Mouse (Mus musculus) heart, postnatal 14 days (tissue): ENCODE measurements around the gene St8sia1. TPM values are rescaled to one million over a fixed set of nuclear protein-coding genes. Genes with fewer than 3 reads are reported as not detected.

Experiments
- DNase-seq, 2 experiments: peaks; one replicate each; pipeline ENCODE4 v3.0.0; 2021 to 2022
- intact Hi-C: fragments of 180-260 bp; cut with DNase I; formaldehyde crosslinking; loops from one replicate; pipeline ENCODE4 v1.15.1; 2025
- total RNA-seq, 2 experiments: library from RNA; stranded (reverse); gene quantifications; 2 replicates each; pipeline ENCODE4 v1.2.3; 2021

St8sia1 gene
- total RNA-seq, 2 experiments from 2014 or later, result 0.38 to 1.7 TPM

DNA sequence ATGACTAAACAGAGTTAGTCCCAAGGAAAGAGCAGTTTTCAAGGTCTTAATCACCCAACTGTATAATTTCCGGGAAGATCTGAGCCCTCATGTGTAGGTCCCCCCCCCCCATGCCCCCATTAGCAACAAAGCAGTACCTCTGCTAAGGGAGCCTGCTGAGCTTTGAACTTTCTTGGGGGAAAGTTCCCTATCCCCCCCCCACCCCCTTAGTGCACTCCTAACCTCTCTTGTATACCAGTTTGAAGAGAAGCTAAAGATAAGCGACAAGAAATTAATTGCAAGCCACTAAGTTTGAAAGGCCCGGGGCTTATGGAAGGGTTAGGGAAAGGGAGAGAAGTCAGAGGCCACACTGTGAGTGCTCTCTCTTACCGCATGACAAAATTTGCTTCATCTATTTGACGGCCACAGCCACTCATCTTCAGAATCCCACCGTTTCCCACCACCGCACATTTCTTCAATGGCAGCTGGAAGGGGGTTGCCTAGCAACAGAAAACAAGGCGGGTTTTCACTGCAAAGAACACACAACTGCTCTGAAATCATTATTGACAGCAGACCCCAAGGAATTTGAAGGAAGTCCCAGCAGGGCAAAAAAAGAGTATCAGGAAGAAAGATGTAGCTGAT, 87.9 kb downstream of the St8sia1 start:
- intact Hi-C loops, result loop anchor here (10.0 kb wide), 1 partner anchor 88 kb away; the partner anchor contains the start of gene St8sia1
- DNase-seq, result no peak

DNA sequence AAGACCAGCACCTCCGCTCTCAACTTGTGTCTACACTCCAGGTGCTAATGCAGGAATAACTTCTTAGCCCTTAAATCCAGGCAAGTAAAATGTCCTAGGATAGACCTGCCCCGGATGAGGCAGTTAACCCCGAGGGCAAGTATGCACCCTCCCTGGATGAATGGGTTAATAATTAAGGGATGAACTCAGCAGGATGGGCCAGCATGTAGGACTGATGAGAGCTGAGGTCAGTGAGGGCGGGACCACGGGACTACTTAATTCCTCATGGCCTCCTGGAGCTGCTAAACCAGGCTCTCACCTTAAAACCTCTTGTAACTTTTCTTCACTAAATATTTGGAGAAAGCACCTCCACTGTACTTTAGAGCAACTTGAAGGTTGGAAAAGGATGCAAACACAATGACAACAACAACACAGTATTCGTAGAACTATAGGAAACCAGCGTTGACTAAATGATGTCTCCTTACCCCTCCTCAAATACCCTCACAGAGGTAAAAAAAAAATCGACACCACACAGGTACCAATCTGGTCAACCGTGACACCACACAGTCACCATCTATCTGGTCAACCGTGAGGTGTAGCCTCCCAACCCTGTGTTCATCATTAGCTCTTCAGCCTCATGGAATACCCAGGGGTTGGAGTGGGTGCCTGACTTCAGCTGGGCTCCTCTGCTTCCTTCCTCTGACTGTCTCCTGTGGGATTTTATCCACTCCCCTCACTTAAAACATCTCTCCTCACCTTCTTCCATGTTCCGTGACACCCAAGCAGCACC, 90.3 kb downstream of the St8sia1 start:
- DNase-seq, result no peak
- intact Hi-C loops, result loop anchor here (10.0 kb wide), 1 partner anchor 91 kb away; the partner anchor contains the start of gene St8sia1

DNA sequence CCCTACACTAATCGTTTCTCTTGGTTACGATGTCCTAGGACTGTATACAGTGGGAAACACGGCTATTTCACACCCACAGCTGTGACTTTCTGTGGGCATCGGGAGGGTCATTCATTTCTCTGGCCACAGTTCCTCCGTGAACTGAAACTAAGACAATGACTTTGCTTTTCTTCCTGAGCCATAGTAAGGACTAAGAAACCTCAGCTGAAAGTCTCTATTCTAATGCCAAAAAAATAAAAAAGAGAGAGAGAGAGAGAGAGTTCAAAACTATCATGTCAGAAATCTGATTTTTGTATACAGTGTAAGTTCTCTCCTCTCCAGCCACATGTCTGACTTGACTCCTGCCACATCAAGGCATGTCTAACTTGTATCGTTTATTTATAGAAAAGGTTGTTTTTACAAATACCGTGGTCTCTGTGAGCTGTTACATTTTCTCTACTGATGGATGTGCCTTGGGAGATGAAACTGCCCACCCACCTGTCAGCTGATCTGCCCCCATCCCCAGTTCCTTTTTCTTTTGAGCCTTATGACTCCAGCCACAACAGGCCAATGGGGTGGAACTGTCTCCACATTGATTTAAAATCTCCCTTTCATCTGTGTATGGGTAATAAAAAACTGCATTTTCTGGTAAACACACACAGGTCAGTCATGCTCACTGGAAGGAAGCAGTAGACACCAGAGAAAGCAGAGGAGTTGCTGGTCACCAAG, 94.4 kb downstream of the St8sia1 start:
- no peak for DNase-seq
- intact Hi-C loops, result loop anchor here (10.0 kb wide), 1 partner anchor 95 kb away; the partner anchor contains the start of gene St8sia1

DNA sequence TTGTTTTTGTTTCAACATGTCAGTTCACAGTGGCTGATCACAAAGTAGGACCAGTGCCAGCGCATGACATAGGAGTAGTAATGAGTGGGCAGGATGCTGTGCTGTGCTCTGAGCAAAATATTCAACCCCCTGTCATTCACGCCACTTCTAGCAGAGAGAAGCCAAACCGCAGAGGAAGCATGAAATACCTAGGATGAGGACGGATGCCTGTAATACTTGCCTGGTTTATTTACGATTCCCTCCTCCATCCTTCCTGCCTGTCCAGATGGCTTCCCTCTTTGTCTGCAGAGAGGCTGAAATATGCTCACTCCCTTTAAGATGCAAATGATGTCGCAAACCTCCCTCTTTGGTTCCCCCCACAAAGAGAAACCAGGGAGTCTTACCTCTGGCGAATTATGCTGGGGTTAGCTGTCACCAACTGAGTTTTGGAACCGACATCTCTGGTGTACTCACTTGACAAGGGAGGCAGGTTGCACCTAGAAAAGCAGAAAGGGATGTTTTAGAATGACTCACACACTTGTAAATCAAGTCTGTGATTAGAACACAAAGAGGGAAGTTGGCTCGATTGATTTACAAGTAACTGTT, 96.7 kb downstream of the St8sia1 start:
- intact Hi-C loops, result no loop called here
- peak in 1 of 2 experiments; percentile 22 for DNase-seq

DNA sequence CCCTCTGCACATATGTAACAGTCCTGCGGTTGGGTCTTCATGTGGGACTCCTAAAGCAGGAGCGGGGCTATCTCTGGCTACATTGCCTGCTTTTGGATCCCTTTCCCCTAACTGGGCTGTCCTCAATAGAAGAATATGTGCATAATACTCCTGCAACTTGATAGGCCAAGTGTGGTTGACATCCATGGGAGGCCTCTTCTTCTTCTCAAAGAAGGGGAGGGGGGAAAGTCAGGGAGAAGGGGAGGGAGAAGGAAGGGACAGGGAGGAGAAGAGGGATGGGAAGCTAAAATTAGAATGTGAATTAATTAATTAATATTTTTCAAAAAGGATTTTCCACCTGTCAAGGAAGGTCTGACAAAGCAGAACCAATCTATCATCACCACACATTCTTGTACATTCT, 97.2 kb downstream of the St8sia1 start:
- intact Hi-C loops, result no loop called here
- no peak for DNase-seq

DNA sequence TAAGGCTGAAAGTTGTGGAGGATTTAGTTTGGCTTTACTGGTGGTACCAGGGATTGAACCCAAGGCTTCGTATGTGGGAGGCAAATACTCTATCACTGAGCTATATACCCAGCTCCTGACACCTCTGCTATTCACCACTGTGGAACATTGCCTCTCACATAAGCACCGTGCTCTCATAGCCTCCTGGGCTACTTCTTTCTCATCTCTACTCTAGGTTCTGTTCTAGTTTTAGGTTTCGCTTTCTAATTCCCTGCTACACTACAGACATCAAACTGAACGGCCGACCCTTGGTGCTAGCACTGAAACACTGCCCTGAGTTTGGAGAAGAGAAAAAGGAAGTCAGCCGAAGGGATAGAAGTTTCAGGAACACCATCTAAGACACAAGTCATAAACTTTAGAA, 99.1 kb downstream of the St8sia1 start:
- no peak for DNase-seq
- intact Hi-C loops, result no loop called here

DNA sequence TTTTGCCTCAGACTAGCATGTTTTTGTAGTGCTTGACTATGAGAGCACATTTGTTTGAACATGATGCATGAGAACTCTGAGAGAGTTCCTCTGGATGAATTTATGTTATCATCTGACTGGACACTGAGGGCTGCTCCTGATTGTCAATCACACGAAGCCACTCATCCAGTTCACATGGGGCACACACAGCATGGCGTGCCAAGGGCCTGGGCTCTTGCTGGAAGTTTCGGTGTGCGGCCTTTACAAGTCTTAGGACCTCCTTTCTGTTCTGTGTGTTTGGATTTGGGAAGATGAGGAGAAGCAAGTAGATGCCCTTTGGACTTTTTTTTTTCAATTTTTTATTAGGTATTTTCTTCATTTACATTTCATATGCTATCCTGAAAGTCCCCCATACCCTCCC, 100.4 kb downstream of the St8sia1 start:
- intact Hi-C loops, result no loop called here
- no peak for DNase-seq

DNA sequence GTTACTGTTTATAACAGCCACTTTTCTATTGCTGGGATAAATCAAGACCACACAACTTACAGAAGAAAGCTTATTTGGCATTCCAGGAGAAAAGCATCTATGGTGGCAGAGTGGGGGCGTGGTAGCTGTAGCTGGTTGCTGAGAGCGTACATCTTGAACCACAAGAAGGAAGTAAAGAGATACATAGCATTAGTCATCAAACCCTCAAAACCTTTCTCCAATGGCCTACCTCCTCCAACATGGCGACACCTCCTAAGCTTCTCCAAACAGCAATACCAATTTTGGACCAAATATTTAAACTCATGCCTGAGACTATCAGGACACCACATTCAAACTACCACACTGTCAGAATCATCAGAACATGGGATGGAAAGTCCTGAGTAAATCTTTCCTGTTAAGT, 102.0 kb downstream of the St8sia1 start:
- intact Hi-C loops, result no loop called here
- DNase-seq, result no peak

DNA sequence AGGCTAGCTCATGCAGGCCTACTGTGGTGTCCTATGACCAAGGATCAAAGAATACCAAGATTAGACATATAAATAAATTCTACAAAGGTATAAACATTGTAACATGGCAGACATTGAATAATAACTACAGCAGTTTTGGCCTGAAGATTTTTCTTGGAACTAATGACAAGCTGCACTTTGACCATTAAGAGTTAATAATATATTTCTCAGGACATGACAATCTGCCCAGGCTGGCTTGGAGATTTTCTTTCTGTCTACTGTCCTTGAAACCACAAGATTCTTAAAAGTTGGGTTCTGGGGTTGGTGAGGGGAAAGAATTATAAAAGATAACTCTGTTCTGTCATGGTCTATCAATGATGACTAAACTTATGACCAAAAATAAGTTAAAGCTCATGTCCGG, 103.9 kb downstream of the St8sia1 start:
- intact Hi-C loops, result no loop called here
- no peak for DNase-seq

DNA sequence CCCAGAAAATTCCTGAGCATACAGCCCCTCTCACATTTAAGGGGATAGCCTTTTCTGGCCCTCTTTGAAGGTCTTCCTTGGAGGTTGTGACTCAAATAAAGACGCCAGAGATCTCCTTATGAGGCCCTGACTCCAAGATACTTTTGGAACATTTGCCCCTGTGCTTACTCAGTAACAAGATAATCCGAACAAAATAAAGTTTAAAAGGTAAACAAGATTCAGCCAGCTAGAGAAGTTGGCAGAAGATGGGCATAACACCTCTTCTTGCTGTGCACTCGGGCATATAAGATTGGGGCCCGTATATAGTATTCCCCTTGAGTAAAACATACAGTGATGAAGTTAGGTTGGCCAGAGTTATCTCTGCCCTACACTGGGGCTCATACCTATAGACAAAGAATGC, 104.3 kb downstream of the St8sia1 start:
- no peak for DNase-seq
- intact Hi-C loops, result no loop called here

DNA sequence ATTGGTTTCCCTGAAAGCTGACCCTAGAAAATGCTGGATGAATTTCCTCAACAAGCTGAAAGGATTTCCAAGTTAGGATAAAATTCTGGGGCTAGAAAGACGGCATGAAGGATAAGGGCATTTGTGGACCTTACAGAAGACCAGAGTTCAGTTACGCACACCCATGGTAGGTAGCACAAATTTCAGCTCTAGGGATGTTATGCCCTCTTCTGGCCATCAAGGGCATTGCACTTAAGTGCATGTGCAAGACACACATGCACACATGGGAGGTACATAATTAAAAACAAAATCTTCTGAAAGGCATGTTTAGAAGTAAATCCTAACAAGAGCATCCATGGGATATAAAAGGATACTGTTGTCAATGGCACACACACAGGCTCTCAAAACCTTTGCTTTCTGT, 105.3 kb downstream of the St8sia1 start:
- no peak for DNase-seq
- intact Hi-C loops, result no loop called here

DNA sequence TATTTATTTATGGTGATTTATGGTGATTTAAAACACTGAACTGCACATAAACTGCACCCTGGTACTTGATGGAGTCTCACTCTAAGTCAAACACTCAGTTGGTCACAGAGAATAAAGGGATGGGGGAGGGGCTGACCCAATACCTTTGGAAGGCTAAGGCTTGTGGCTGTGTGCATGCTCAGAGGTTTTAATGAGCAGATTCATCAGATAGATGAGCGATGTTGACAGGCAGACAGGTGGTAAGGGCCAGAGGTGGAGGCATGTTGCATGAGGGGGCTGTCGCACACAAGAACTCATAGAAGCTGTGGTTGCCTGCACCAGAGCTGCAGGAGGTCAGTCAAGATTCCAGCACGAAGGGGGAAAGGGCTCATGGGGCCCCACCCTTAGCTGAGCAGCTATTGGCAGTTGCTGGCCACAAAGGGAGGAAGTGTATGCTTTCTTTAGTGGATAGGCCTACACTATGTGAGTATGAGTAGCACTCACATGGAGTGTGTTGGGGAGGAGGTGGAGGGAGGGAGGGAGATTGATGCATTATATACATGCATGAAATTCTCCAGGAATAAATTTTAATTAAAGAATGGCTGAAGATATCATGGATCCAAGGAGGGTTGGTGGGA, 107.9 kb downstream of the St8sia1 start:
- intact Hi-C loops, result no loop called here
- DNase-seq, result no peak

DNA sequence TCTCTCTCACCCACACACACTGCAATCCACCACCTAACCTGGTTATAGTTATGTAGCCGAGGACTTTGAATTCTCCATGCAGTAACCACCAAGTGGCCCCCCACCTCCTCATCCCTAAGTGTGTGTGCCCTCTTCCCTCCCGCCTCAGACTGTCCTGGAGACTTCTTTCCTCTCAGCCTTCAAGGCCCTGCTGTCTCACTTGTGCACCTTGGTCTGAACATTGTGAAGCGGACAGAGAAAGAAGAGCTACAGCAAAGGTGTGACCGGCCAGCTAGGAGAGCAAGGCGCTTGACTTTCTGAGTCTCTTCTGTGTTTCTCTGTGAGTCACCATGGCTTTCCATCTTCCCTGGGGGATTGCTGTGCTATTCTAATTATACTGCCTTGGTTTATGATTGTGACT, 108.5 kb downstream of the St8sia1 start:
- intact Hi-C loops, result no loop called here
- DNase-seq, result no peak

DNA sequence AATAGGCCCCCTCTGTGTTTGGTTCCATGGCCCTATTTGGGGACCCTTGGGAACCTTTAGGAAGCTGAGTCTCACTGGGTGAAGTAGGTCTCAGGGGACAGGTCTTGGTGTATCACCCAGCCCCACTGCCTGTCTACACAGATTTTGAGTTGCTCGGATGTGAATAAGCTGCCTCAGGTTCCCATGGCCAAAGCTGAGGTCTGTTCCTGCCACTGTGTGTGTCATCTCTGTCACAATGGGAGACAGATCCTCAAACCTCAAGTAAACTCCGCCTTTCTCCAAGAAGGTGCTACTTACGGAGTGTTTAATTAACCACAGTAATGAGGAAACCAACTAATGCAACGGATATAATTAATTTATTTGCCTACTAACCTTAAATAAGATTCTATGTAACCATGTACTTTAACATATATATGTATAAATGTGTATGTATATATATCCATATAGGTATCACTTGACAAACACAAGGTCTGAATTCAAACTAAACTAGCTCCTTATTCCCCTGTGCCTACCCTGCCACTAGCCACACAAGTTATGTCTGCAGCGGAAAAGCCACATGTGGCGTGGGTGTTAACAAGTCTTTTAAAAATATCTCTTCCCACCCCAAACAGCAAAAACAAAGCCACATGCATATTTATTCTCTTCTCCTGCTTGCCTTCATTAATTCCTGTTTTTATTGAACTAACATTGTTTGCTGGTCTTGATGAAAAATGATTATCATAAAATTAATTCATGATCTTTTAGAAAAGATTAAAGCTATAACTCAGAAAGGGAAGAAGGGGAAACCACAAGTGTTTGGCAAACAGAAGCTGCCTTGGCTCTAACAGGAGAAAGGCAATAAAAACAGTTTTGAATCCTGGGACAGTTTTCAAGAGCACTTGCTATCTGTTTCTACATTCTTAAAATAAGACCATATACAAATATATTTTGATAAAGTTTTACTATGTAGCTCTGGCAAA, 111.6 kb downstream of the St8sia1 start:
- intact Hi-C loops, result no loop called here
- no peak for DNase-seq

DNA sequence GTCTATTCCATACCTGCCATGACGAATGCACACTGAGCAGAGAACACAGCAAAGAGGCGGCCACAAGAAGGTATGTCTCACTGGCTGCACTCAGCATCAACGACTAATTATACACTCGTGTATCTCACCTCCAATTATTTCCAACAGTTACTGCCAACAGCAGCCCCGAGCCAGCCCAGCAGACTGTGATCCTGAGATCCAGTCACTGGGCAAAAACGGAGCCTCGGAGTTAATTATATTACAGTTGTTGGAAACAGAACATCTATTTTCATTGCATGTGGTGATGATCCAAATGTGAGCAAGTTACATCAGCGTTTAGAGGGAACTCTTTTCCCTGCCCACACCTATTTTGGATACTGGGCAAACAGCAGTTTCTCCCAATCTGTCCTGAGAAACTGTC, 113.8 kb downstream of the St8sia1 start:
- peak; percentile 8 to 13 for DNase-seq
- intact Hi-C loops, result no loop called here

DNA sequence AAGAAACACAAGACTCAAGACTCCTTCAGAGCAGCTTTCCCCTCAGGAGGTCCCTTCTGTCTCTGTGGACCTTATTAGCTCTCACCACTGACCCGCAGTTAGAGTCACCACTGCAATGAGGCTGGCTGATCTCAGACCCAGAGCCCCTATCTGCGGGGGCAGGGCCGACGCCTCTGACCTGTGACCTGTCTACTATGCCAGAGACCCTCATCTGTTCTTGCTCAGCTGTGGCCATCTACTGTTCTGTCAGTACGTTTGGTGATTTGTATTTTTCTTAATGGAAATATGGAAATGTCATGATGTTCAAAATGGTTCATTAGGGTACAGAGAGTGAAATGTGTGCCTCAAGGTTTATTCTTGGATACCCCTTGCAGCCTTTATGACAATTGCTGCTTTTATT, 114.9 kb downstream of the St8sia1 start:
- intact Hi-C loops, result no loop called here
- DNase-seq, result no peak

DNA sequence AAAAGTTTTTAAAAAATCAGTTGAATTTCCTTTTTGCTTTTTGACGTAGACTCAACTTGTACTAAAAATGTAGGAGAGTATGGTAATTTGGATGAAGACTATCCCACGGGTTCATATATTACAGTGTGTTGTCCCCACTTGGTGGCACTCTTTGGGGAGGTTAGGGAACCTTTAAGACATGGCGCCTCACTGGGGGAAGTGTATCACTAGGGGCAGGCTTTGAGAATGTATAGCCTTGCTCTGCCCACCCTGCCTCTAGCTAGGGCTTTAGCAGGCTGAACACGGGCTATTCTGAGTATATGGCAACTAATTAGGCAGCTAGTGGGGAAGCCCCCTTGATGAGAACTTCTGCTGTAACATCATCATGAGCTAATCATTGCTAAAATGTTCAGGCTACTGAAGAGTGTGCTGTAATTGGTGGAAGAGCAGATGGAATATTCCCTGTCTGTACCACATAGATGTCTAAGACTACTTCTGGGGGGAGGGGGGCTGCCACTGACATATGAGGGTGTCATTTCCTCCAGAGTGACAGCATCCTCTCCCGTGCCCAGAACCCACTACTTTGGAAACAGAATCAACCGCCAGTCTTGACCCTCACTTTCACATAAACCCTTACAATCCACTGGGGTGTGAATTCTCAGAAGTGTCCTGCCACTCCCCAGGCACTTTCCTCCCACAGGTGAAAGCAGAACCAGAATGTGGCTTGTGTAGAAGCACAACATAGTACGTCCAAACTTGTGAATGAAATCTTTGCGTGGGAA, 116.2 kb downstream of the St8sia1 start:
- intact Hi-C loops, result no loop called here
- DNase-seq, result no peak

DNA sequence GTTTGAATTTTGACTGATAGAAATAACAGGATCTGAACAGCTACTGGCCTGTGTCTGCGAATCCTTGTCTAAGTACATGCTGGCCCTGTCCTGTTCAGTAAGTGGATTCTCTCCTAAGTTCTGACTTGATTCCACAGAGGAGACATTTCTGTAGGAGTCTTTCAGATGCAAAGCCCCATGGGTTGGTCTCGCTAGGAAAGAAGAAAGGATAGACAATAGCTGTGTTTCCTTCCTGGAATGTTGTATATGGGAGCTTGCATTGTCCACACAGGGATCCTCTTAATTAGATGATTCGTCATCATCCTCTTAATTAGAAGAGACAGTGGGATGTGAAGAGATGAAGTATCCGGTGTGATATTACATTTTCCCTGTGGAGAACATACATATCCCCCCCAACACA, 117.4 kb downstream of the St8sia1 start:
- intact Hi-C loops, result no loop called here
- no peak for DNase-seq

DNA sequence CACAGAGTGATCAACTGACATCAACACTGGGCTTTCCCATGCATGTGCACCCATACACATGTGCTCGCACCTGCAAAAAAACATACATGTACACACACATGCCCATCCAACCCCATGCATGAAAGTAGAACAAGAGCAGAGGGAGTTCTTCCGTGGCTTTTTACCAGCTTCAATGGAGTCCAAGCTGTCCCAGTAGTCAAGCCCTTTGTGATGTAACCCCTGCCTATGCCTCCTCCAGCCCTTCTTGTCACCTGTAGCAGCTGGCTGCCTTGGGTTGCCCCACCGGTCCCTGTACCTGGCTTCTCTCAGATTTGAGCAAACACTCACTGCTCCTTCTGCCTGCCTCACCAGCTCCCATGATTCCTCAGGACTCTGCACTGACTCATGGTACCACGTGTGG, 119.2 kb downstream of the St8sia1 start:
- intact Hi-C loops, result no loop called here
- no peak for DNase-seq
